Mouse (Mus musculus) liver, embryonic 14.5 days (tissue): ENCODE results near the gene C130079G13Rik. TPM values are rescaled to one million over a fixed set of nuclear protein-coding genes. Genes with fewer than 3 reads are reported as not detected.
"Not testable (repeated sequence)": the region's sequence is repeated elsewhere in the genome, so short reads cannot be mapped to it uniquely, and the experiment has no call there.

Source experiments
- ATAC-seq: fragments of 200-750 bp; cut with Nextera tagmentation; 2 replicates; pipeline ENCODE4 v1.8.0; 2017; ENCODE audit warnings: moderate number of reproducible peaks, mild to moderate bottlenecking, moderate library complexity; ENCODE audit not compliant: insufficient read depth
- DNase-seq, 3 experiments: peaks; one replicate each; pipeline ENCODE4 v3.0.0-alpha.2; 2012 to 2013; ENCODE audit warnings: low read depth in 3 of 3, low spot score in 3 of 3
- H3K27ac ChIP-seq: fragments of 300-500 bp; sonication (generic); 2 replicates; pipeline ENCODE4 v1.5.1; 2014; ENCODE audit warnings: moderate library complexity, mild to moderate bottlenecking, control low read depth, inconsistent platforms
- H3K27me3 ChIP-seq: fragments of 300-500 bp; sonication (generic); 2 replicates; pipeline ENCODE4 v1.6.1; 2014; ENCODE audit warnings: mild to moderate bottlenecking, low read length, moderate library complexity; ENCODE audit not compliant: control insufficient read depth, insufficient read depth
- H3K36me3 ChIP-seq: fragments of 300-500 bp; sonication (generic); replicated peaks from 2 replicates; pipeline ENCODE4 v1.6.1; 2014; ENCODE audit warnings: low read depth; ENCODE audit not compliant: control insufficient read depth, insufficient read depth
- H3K4me1 ChIP-seq, 2 experiments: fragments of 200-500 bp in 1 of 2; fragments of 300-500 bp in 1 of 2; sonication (generic) in 1 of 2; replicated peaks; 2 replicates each; pipeline ENCODE4 v1.6.1; 2012 to 2014; ENCODE audit warnings: antibody characterized with exemption in 1 of 2, inconsistent platforms in 1 of 2, low read length in 1 of 2; ENCODE audit not compliant: control insufficient read depth in 2 of 2, insufficient read depth in 2 of 2
- H3K4me2 ChIP-seq: fragments of 300-500 bp; sonication (generic); 2 replicates; pipeline ENCODE4 v1.6.1; 2014; ENCODE audit warnings: low read depth, mild to moderate bottlenecking, control low read depth, moderate library complexity
- H3K4me3 ChIP-seq, 2 experiments: fragments of 200-500 bp in 1 of 2; fragments of 300-500 bp in 1 of 2; sonication (generic) in 1 of 2; 2 replicates each; pipeline ENCODE4 v1.5.1; 2012 to 2014; ENCODE audit warnings: low read depth in 2 of 2, low read length in 2 of 2, mild to moderate bottlenecking in 2 of 2, control low read depth in 1 of 2, inconsistent platforms in 1 of 2, moderate library complexity in 1 of 2; ENCODE audit not compliant: insufficient read depth in 1 of 2
- H3K9ac ChIP-seq: fragments of 300-500 bp; sonication (generic); replicated peaks from 2 replicates; pipeline ENCODE4 v1.6.1; 2014; ENCODE audit warnings: mild to moderate bottlenecking, control low read depth, moderate library complexity
- H3K9me3 ChIP-seq: fragments of 300-500 bp; sonication (generic); 2 replicates; pipeline ENCODE4 v1.6.1; 2016; ENCODE audit warnings: low read length, mixed read lengths; ENCODE audit not compliant: control insufficient read depth
- CTCF ChIP-seq: IDR thresholded peaks from 2 replicates; pipeline ENCODE4 v1.5.1; 2016; ENCODE audit warnings: antibody characterized with exemption, low read depth, control low read depth
- EP300 ChIP-seq: IDR thresholded peaks from 2 replicates; pipeline ENCODE4 v1.6.1; 2016; ENCODE audit warnings: antibody characterized with exemption, low read depth
- WGBS: fragments of 180-500 bp; shearing (Covaris S2); extraction: QIAGEN DNeasy Blood & Tissue Kit; methylation state at CpG from one replicate; pipeline ENCODE4 v1.1.7; 2014; ENCODE audit not compliant: insufficient replicate concordance; 5-methylcytosine and 5-hydroxymethylcytosine counted together
- polyA plus RNA-seq, 2 experiments: library from polyadenylated mRNA; depleted of rRNA in 1 of 2; stranded (reverse) in 1 of 2; unstranded in 1 of 2; fragments of >200 nt; fragmentation: Nextera tagmentation in 1 of 2; extraction: Ambion mirVana in 1 of 2; gene quantifications; 2 replicates each; pipeline versions ENCODE4 v1.2.1 to v1.2.3; 2012 to 2014

Gene C130079G13Rik
- not detected in 2 replicates for polyA plus RNA-seq (2012; rRNA removed)
- not detected in 2 replicates for polyA plus RNA-seq (2014; fragmentation: Nextera tagmentation; extraction: Ambion mirVana)

- Histone ChIP-seq H3K36me3 (no peaks in the 10 kb centered on the region), H3K4me2 (no peak within 1 kb of the TSS), H3K4me1 (no peaks in the 10 kb centered on the region), H3K4me3 (no peak within 1 kb of the TSS), H3K27ac (no peak within 1 kb of the TSS), H3K9ac (no peak within 1 kb of the TSS), H3K9me3 (no peaks in the 10 kb centered on the region), H3K27me3 (no peaks in the 10 kb centered on the region)
- no peak for ATAC-seq
- TF ChIP-seq CTCF (no peak), EP300 (no peak)
- 65% methylated on average over 2 of the region's 2 CpGs for WGBS
- DNase-seq: no peak
Measured at GRCm38 (mm10) chr3:59924914-59925313, at the start of gene C130079G13Rik. C130079G13Rik (plus strand) TSS chr3:59925214.

GRCm38 (mm10) chr3:59877601-59878000 lies 47.4 kb upstream of the C130079G13Rik start:
- not testable (repeated sequence) for H3K4me1 ChIP-seq, H3K9ac ChIP-seq, H3K4me2 ChIP-seq, DNase-seq, H3K27ac ChIP-seq, ATAC-seq, H3K36me3 ChIP-seq, H3K4me3 ChIP-seq, H3K27me3 ChIP-seq, H3K9me3 ChIP-seq
- WGBS: 44% methylated on average over 1 of the region's 1 CpGs

GRCm38 (mm10) chr3:59879801-59880554 lies 45.0 kb upstream of the C130079G13Rik start:
- not testable (repeated sequence) for H3K36me3 ChIP-seq, H3K27me3 ChIP-seq, H3K4me1 ChIP-seq, H3K4me3 ChIP-seq, H3K27ac ChIP-seq, H3K4me2 ChIP-seq, DNase-seq, H3K9me3 ChIP-seq, ATAC-seq, H3K9ac ChIP-seq
- 60% methylated on average over 7 of the region's 7 CpGs for WGBS

- no peak overlapping the region for H3K4me2 ChIP-seq
- no peaks in the 10 kb centered on the region for H3K4me1 ChIP-seq
- DNase-seq (no peak), ATAC-seq (no peak)
- no peak overlapping the region for H3K27ac ChIP-seq
- no peak overlapping the region for H3K9ac ChIP-seq
- no peak overlapping the region for H3K4me3 ChIP-seq
- WGBS: 44% methylated on average over 2 of the region's 2 CpGs
- H3K9me3 ChIP-seq: no peaks in the 10 kb centered on the region
- H3K27me3 ChIP-seq: no peaks in the 10 kb centered on the region
- no peaks in the 10 kb centered on the region for H3K36me3 ChIP-seq
- TF ChIP-seq EP300 (no peak), CTCF (no peak)
Measured at GRCm38 (mm10) chr3:59893276-59893675, 31.7 kb upstream of the C130079G13Rik start.

GRCm38 (mm10) chr3:59934621-59935020 lies 9.6 kb downstream of the C130079G13Rik start:
- no peaks in the 10 kb centered on the region for H3K27me3 ChIP-seq
- no peak overlapping the region for H3K9ac ChIP-seq
- WGBS: 50% methylated on average over 1 of the region's 1 CpGs
- no peak overlapping the region for H3K4me2 ChIP-seq
- H3K4me1 ChIP-seq: no peaks in the 10 kb centered on the region
- no peaks in the 10 kb centered on the region for H3K36me3 ChIP-seq
- no peak overlapping the region for H3K4me3 ChIP-seq
- no peak for DNase-seq
- no peak overlapping the region for H3K27ac ChIP-seq
- TF ChIP-seq CTCF (no peak), EP300 (no peak)
- H3K9me3 ChIP-seq: no peaks in the 10 kb centered on the region
- ATAC-seq: no peak
